Mouse (Mus musculus) neural tube, embryonic 11.5 days (tissue): ENCODE results near the gene Mark3. TPM values are rescaled to one million over a fixed set of nuclear protein-coding genes. Genes with fewer than 3 reads are reported as not detected.

ENCODE experiments used
- ATAC-seq: fragments of 200-750 bp; cut with Nextera tagmentation; 2 replicates; pipeline ENCODE4 v1.8.0; 2017; ENCODE audit warnings: moderate number of reproducible peaks, mild to moderate bottlenecking, moderate TSS enrichment, moderate library complexity; ENCODE audit not compliant: insufficient read depth, low FRiP score, low TSS enrichment
- DNase-seq: peaks from one replicate; pipeline ENCODE4 v3.0.0-alpha.2; 2015; ENCODE audit warnings: low spot score
- H3K27ac ChIP-seq: fragments of 300-500 bp; sonication (generic); 2 replicates; pipeline ENCODE4 v1.5.1; 2014; ENCODE audit warnings: low read depth, mild to moderate bottlenecking, low read length
- H3K27me3 ChIP-seq: fragments of 300-500 bp; sonication (generic); 2 replicates; pipeline ENCODE4 v1.6.1; 2014; ENCODE audit warnings: mild to moderate bottlenecking, low read length, mixed read lengths; ENCODE audit not compliant: control insufficient read depth, insufficient read depth
- H3K36me3 ChIP-seq: fragments of 300-500 bp; sonication (generic); 2 replicates; pipeline ENCODE4 v1.6.1; 2014; ENCODE audit warnings: mild to moderate bottlenecking, low read length, moderate library complexity, mixed read lengths; ENCODE audit not compliant: control insufficient read depth, insufficient read depth
- H3K4me1 ChIP-seq: fragments of 300-500 bp; sonication (generic); 2 replicates; pipeline ENCODE4 v1.6.1; 2014; ENCODE audit warnings: low read length, mixed read lengths; ENCODE audit not compliant: control insufficient read depth, insufficient read depth
- H3K4me2 ChIP-seq: fragments of 300-500 bp; sonication (generic); 2 replicates; pipeline ENCODE4 v1.6.1; 2014; ENCODE audit warnings: low read depth, mild to moderate bottlenecking, moderate library complexity
- H3K4me3 ChIP-seq: fragments of 300-500 bp; sonication (generic); 2 replicates; pipeline ENCODE4 v1.5.1; 2014; ENCODE audit warnings: low read depth, low read length
- H3K9ac ChIP-seq: fragments of 300-500 bp; sonication (generic); 2 replicates; pipeline ENCODE4 v1.6.1; 2014; ENCODE audit warnings: mild to moderate bottlenecking, low read length
- H3K9me3 ChIP-seq: fragments of 300-500 bp; sonication (generic); 2 replicates; pipeline ENCODE4 v1.6.1; 2016; ENCODE audit warnings: low read length; ENCODE audit not compliant: control insufficient read depth
- WGBS: fragments of 180-500 bp; shearing (Covaris S2); extraction: QIAGEN DNeasy Blood & Tissue Kit; methylation state at CpG from one replicate; pipeline ENCODE4 v1.1.7; 2014; 5-methylcytosine and 5-hydroxymethylcytosine counted together
- polyA plus RNA-seq: library from polyadenylated mRNA; unstranded; fragments of >200 nt; fragmentation: Nextera tagmentation; extraction: Ambion mirVana; gene quantifications from 2 replicates; pipeline ENCODE4 v1.2.1, GENCODE M21; 2014

Gene Mark3
- polyA plus RNA-seq: 70.5 and 73.1 TPM in 2 replicates

DNA sequence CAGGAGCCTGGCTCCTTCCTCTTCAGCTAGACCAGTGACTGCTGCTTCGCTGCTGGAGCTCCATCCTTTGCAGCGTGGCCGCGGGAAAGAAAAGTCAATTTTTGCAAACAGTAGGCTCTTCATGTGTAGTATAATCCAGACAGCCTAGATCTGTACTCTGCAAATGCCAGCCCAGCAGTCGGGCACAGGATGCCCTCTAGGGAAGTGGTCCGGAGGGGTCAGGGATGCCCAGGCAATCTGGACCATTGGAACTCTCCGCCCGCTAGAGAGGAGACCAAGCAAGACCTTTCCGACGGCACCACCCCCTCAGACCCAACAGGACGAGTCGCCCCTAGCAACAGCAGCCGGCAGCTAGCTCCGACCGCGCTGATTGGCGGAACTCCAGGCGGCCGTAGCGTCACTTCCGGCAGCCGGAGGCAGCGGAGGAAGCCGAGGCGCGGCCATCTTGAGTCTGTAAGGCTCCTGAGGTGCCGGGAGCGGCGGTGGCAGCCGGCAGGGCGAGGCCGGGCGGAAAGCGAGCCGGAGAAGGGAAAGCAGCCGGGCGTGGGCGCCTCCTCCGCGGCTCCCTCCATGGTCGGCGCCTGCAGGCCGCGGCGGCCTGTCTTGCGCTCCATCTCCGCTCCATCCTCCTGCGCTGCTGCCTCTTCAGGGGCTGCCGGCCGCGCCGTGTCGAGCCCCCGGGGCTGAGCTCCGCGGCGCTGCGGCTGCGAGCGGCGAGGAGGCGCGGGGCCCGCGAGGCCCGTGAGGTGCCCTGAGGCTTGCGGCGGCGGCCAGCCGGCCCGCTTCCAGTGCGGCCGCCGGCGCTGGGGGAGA is at the start of gene Mark3:
Gene Mark3, plus strand, starts transcription at position 450 of the 813 bp plus-strand sequence.
- under 1% methylated on average over 73 of the region's 75 CpGs for WGBS
- H3K9me3 ChIP-seq: no peaks in the 10 kb centered on the region
- ATAC-seq: peak; percentile 98
- H3K9ac ChIP-seq: peak within 1 kb of the TSS; percentile 97
- peaks cover 6% of the 10 kb centered on the region; the same call in 1 of the 2 replicates for H3K4me1 ChIP-seq
- no peaks in the 10 kb centered on the region for H3K27me3 ChIP-seq
- DNase-seq: peak; percentile 97
- H3K36me3 ChIP-seq: no peaks in the 10 kb centered on the region; the same call in 1 of the 2 replicates
- peak within 1 kb of the TSS; percentile 98 for H3K4me3 ChIP-seq
- H3K4me2 ChIP-seq: peak within 1 kb of the TSS; percentile 97
- peak within 1 kb of the TSS; percentile 89 for H3K27ac ChIP-seq

DNA sequence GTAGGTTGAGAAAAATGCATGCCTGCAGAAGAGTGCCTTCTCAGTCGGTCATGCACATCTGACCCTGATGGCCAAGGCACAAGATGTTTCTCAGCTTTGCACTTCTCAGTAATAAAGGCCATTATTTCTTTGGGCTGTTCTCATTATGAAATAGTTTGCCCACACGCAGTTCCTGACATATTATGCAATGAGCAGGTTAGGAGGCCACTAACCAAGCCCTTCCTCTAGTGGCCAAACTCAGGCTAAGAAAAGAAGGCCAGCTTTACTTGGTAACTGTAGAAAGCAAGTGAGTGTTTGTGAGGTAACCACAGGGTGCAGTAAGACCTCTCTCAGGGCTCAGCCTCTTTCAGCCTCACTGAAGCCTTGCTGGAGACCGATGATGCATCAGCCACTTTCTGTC is 49.4 kb upstream of the Mark3 start:
- ATAC-seq: no peak

DNA sequence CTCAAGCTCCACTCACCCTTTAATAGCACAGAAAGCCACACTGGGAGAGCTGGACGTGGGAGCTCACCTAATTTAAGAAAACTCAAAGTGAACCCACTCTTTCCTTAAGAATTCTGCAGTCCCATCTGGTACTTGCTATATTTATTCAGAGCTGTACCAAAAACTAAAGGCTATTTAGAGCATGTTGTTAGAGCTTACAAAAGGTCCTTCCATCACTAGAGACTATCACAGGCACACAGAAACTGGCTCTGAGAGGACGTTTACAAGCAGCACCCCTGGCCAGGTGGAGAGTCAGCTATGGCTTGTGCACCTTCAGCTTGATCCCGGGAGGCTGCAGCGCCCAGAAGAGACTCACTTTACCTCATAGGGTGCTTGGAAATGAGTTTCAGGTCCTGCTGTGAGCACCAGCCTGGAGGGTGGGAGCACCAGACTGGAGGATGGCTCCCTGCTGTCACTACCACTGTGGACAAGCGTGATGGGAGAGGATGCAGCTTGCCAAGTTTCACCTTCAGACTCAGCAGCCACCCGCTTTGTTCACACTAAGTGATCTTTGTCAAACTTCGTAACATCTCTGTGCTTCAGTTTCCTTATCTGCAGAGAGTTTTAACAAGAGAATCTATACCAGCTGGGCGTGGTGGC is 46.6 kb upstream of the Mark3 start:
- Histone ChIP-seq H3K27ac (no peak overlapping the region), H3K4me2 (no peak overlapping the region), H3K4me1 (no peaks in the 10 kb centered on the region), H3K4me3 (no peak overlapping the region), H3K36me3 (no peaks in the 10 kb centered on the region), H3K9me3 (no peaks in the 10 kb centered on the region), H3K27me3 (no peaks in the 10 kb centered on the region), H3K9ac (no peak overlapping the region)
- 68% methylated on average over 8 of the region's 8 CpGs for WGBS
- no peak for DNase-seq
- no peak for ATAC-seq

More for the DNA sequence above, 49.4 kb upstream of the Mark3 start:
- no peaks in the 10 kb centered on the region for H3K4me1 ChIP-seq
- no peak overlapping the region for H3K4me2 ChIP-seq
- DNase-seq: no peak
- no peaks in the 10 kb centered on the region for H3K27me3 ChIP-seq
- no peaks in the 10 kb centered on the region for H3K36me3 ChIP-seq
- 89% methylated on average over 3 of the region's 3 CpGs for WGBS
- H3K4me3 ChIP-seq: no peak overlapping the region
- H3K9ac ChIP-seq: no peak overlapping the region
- no peak overlapping the region for H3K27ac ChIP-seq
- H3K9me3 ChIP-seq: no peaks in the 10 kb centered on the region

DNA sequence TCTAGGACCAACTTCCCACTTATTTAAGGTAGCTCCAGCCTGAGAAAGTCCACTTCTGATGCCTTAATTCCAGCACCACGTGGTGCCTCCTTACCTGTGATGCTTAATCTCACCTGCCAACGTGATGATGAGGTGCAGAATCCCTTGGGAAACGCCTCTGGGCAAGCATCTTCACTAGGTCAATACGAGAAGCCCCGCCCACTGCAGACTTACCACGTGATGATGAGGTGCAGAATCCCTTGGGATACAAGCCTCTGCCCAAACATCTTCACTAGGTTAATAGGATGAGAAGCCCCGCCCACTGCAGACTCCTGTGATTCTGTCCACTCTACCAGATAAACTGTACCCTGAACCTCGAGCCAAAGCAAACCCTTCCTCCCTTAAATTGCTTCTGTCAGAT is 45.1 kb upstream of the Mark3 start:
- Histone ChIP-seq H3K9me3 (no peaks in the 10 kb centered on the region), H3K27me3 (no peaks in the 10 kb centered on the region), H3K4me2 (no peak overlapping the region), H3K4me1 (no peaks in the 10 kb centered on the region), H3K9ac (no peak overlapping the region), H3K27ac (no peak overlapping the region), H3K4me3 (no peak overlapping the region), H3K36me3 (no peaks in the 10 kb centered on the region)
- DNase-seq (no peak), ATAC-seq (no peak)
- 23% methylated on average over 8 of the region's 8 CpGs for WGBS

DNA sequence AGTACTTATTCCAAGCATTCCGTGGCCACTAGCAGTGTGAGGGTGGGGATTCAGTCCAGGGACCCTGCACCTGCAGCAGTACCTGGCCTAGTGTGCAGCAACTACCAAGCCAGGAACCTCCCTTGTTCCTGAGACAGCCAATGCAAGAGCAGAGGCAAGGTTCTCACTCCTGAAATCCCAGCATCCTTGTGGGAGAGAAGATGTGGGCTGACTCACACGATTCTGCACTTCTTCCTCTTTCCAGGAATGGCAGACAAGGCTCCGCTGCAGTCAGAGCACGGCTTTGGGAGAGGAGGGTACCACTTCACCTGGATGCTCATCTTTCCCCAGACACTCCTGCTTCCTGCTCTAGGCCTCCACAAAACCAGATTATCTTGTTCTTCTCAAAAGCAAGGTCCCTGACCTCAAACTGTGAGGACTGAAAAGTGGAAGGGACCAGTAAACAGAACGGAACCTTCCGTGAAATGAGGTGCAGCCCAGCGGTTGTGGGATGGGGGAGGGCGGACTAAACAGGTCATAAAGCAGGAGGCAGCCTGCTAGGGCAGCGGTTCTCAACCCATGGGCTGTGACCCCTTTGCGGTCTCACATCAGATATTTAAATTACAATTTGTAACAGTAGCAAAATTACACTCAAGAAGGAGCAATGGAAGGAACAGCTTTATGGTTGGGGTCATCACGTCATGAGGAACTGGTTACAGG is 41.1 kb upstream of the Mark3 start:
- Histone ChIP-seq H3K27me3 (no peaks in the 10 kb centered on the region), H3K36me3 (no peaks in the 10 kb centered on the region), H3K4me1 (peaks cover 9% of the 10 kb centered on the region; the same call in 1 of the 2 replicates), H3K4me2 (no peak overlapping the region), H3K9me3 (no peaks in the 10 kb centered on the region), H3K9ac (no peak overlapping the region), H3K4me3 (no peak overlapping the region), H3K27ac (no peak overlapping the region)
- ATAC-seq (no peak), DNase-seq (no peak)
- WGBS: 61% methylated on average over 11 of the region's 11 CpGs

DNA sequence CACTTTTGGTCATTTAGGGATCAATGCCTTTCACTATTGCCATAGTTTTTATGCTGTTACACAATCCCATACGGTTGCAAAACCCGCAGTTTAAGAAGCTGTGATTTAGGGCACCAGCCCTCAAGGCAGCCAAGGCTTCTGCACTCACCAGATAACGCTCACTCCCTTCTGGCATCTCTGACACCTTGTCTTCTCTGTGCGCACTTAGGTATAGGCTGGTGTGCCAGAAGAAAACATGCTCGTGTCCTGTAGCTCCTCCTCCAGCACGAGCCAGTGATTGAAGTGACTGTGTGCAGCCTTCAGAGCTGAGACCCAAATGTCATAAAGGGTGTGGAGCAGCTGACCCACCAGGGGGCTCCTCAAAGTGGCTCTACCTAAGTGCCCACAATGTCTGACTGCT is 39.0 kb upstream of the Mark3 start:
- Histone ChIP-seq H3K4me1 (peaks cover 12% of the 10 kb centered on the region; the same call in 1 of the 2 replicates), H3K36me3 (no peaks in the 10 kb centered on the region), H3K4me2 (no peak overlapping the region), H3K9ac (no peak overlapping the region), H3K27ac (no peak overlapping the region), H3K9me3 (no peaks in the 10 kb centered on the region), H3K4me3 (no peak overlapping the region), H3K27me3 (no peaks in the 10 kb centered on the region)
- no peak for ATAC-seq
- DNase-seq: no peak
- WGBS: 60% methylated on average over 6 of the region's 6 CpGs

DNA sequence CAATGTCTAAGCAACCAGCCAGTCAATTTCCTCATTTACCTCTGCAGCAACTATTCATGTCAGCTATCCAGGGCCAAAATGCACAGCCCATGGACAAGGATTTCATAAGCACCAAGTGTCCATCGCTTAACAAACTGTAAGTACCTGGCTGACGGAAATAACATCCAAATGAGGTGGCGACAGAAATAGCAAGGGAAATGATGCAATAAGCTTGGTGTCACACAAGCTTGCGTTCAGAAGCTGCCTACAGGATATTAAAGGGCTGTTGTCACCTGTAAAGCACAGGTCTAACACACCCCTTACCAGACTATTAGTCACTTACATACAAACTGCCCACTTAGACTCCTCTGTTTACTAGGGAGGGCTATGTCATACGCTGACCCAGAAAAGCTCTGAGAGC is 38.6 kb upstream of the Mark3 start:
- no peak overlapping the region for H3K27ac ChIP-seq
- no peak for ATAC-seq
- no peaks in the 10 kb centered on the region for H3K9me3 ChIP-seq
- H3K9ac ChIP-seq: no peak overlapping the region
- DNase-seq: no peak
- peaks cover 2% of the 10 kb centered on the region; the same call in 1 of the 2 replicates for H3K36me3 ChIP-seq
- 89% methylated on average over 5 of the region's 5 CpGs for WGBS
- peaks cover 15% of the 10 kb centered on the region; the same call in 1 of the 2 replicates for H3K4me1 ChIP-seq
- H3K4me2 ChIP-seq: no peak overlapping the region
- H3K4me3 ChIP-seq: no peak overlapping the region
- H3K27me3 ChIP-seq: no peaks in the 10 kb centered on the region

DNA sequence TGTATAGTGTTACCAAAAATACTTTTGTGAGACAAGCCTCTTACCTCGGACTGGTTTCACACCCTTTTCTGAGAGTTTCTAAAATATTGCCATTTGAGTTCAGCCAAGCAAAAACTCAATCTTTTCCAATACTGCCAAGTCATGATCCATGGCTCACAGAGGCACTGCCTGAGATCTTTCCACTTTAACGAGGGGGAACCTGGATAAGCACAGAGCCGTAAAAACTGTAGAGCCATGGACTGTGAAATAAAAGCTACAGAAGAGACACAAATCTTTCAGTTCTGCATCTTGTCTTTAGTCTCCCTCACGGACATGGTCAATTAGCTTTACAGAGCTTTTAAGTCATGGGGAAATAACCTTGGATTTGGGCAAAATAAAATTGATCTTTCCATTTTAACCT is 37.6 kb upstream of the Mark3 start:
- no peaks in the 10 kb centered on the region for H3K27me3 ChIP-seq
- H3K9me3 ChIP-seq: no peaks in the 10 kb centered on the region
- DNase-seq (no peak), ATAC-seq (no peak)
- 27% methylated on average over 4 of the region's 4 CpGs for WGBS
- H3K27ac ChIP-seq: no peak overlapping the region; the same call in 1 of the 2 replicates
- H3K4me2 ChIP-seq: peak overlapping the region; percentile 53
- H3K4me3 ChIP-seq: peak overlapping the region; percentile 95
- H3K4me1 ChIP-seq: peaks cover 15% of the 10 kb centered on the region; the same call in 1 of the 2 replicates
- H3K9ac ChIP-seq: peak overlapping the region; percentile 91
- H3K36me3 ChIP-seq: peaks cover 6% of the 10 kb centered on the region; the same call in 1 of the 2 replicates
